Mouse (Mus musculus) embryonic facial prominence, embryonic 13.5 days (tissue): ENCODE data around the gene AI597479. TPM values are rescaled to one million over a fixed set of nuclear protein-coding genes. Genes with fewer than 3 reads are reported as not detected.
A peak's percentile ranks its signal among the peaks of the same experiment; 100 is the strongest.

Experiments used
- ATAC-seq: fragments of 200-750 bp; cut with Nextera tagmentation; 2 replicates; pipeline ENCODE4 v1.8.0; 2017; ENCODE audit warnings: low read depth; ENCODE audit not compliant: insufficient number of reproducible peaks, insufficient read depth, low FRiP score, low TSS enrichment
- H3K27ac ChIP-seq: fragments of 300-500 bp; sonication (generic); 2 replicates; pipeline ENCODE4 v1.5.1; 2015; ENCODE audit warnings: moderate library complexity, mild to moderate bottlenecking, inconsistent platforms
- H3K27me3 ChIP-seq: fragments of 300-500 bp; sonication (generic); 2 replicates; pipeline ENCODE4 v1.6.1; 2015; ENCODE audit warnings: mild to moderate bottlenecking, inconsistent platforms
- H3K36me3 ChIP-seq: fragments of 300-500 bp; sonication (generic); 2 replicates; pipeline ENCODE4 v1.6.1; 2015; ENCODE audit warnings: mild to moderate bottlenecking, inconsistent platforms
- H3K4me1 ChIP-seq: fragments of 300-500 bp; sonication (generic); 2 replicates; pipeline ENCODE4 v1.6.1; 2015; ENCODE audit warnings: inconsistent platforms
- H3K4me2 ChIP-seq: fragments of 300-500 bp; sonication (generic); 2 replicates; pipeline ENCODE4 v1.6.1; 2015; ENCODE audit warnings: moderate library complexity, mild to moderate bottlenecking, inconsistent platforms
- H3K4me3 ChIP-seq: fragments of 300-500 bp; sonication (generic); 2 replicates; pipeline ENCODE4 v1.5.1; 2015; ENCODE audit warnings: mild to moderate bottlenecking, inconsistent platforms
- H3K9ac ChIP-seq: fragments of 300-500 bp; sonication (generic); 2 replicates; pipeline ENCODE4 v1.6.1; 2015; ENCODE audit warnings: mild to moderate bottlenecking, inconsistent platforms
- H3K9me3 ChIP-seq: fragments of 300-500 bp; sonication (generic); 2 replicates; pipeline ENCODE4 v1.6.1; 2016; ENCODE audit warnings: inconsistent platforms
- WGBS: fragments of 180-500 bp; shearing (Covaris S2); methylation state at CpG from one replicate; pipeline ENCODE4 v1.1.7; 2015; ENCODE audit warnings: mixed read lengths; 5-methylcytosine and 5-hydroxymethylcytosine counted together
- polyA plus RNA-seq: library from polyadenylated mRNA; unstranded; fragments of >200 nt; fragmentation: Nextera tagmentation; extraction: Ambion mirVana; gene quantifications from 2 replicates; pipeline ENCODE4 v1.2.1, GENCODE M21; 2015

Gene AI597479
- polyA plus RNA-seq, 1 experiment from 2014 or later, result 34.2 TPM

DNA sequence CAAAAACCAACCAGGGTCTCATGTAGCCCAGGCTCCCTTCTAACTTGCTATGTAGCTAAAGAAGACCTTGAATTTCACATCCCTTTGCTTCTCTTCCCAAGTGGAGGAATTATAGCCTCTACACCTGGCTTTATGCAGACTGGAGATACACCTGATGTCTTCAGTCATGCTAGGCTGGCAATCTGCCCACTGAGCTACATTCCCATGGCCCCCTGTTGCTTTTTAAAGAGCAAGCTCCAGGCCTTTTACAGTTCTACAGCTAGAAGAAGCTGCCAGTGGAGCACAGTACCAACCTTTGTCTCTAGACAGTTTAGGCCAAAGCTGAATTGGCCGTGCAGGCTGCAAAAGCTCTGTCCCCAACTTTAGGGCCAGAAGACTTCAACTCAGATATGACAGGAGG, 8.1 kb upstream of the AI597479 start:
- Histone ChIP-seq H3K27ac (no peak overlapping the region), H3K9me3 (no peaks in the 10 kb centered on the region), H3K4me3 (no peak overlapping the region), H3K4me2 (no peak overlapping the region), H3K27me3 (no peaks in the 10 kb centered on the region), H3K36me3 (peaks cover 6% of the 10 kb centered on the region; the same call in 1 of the 2 replicates), H3K4me1 (peaks cover 20% of the 10 kb centered on the region), H3K9ac (no peak overlapping the region)
- no peak for ATAC-seq
- 72% methylated on average over 1 of the region's 1 CpGs for WGBS

DNA sequence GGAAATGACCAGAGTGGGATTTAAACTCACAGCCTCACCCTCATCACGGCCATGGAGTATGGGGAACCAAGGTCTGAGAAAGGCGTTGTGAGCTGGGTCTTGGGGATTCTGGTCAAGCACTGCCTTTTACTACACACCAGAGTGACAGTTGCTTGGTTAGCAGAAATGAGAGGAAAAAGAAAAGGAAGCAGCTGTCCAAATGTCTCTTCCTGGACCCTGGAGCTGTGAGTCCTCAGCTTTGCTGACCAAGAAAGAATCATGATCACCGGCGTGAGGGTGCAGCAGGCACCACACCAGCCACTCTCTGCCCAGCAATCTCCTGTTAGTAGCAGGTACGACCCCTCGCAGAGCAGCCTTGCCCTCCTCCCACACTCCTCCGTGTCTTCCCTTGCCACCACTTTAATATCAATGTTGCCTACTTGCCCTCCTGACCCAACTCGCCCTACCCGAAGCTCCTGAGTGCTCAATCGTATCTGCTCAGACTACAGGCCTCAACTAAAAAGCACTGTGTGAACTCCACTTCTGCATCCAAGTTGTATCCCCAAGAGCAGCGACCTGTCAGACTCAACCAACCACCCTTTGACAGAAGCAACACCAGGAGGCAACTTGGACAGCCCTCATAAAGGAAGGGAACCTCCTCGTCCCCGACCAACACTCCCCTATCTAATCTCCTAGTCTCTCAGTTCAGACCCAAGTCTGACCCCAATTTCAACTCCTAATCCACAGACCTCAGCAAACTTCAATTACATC, 7.0 kb upstream of the AI597479 start:
- peak overlapping the region; percentile 75 for H3K4me3 ChIP-seq
- H3K27ac ChIP-seq, result no peak overlapping the region
- H3K9ac ChIP-seq, result peak overlapping the region; percentile 87
- H3K9me3 ChIP-seq, result no peaks in the 10 kb centered on the region
- H3K4me1 ChIP-seq, result peaks cover 20% of the 10 kb centered on the region
- WGBS, result 47% methylated on average over 13 of the region's 13 CpGs
- no peaks in the 10 kb centered on the region for H3K27me3 ChIP-seq
- peak overlapping the region; percentile 85 for H3K4me2 ChIP-seq
- peaks cover 7% of the 10 kb centered on the region; the same call in 1 of the 2 replicates for H3K36me3 ChIP-seq
- ATAC-seq, result no peak

DNA sequence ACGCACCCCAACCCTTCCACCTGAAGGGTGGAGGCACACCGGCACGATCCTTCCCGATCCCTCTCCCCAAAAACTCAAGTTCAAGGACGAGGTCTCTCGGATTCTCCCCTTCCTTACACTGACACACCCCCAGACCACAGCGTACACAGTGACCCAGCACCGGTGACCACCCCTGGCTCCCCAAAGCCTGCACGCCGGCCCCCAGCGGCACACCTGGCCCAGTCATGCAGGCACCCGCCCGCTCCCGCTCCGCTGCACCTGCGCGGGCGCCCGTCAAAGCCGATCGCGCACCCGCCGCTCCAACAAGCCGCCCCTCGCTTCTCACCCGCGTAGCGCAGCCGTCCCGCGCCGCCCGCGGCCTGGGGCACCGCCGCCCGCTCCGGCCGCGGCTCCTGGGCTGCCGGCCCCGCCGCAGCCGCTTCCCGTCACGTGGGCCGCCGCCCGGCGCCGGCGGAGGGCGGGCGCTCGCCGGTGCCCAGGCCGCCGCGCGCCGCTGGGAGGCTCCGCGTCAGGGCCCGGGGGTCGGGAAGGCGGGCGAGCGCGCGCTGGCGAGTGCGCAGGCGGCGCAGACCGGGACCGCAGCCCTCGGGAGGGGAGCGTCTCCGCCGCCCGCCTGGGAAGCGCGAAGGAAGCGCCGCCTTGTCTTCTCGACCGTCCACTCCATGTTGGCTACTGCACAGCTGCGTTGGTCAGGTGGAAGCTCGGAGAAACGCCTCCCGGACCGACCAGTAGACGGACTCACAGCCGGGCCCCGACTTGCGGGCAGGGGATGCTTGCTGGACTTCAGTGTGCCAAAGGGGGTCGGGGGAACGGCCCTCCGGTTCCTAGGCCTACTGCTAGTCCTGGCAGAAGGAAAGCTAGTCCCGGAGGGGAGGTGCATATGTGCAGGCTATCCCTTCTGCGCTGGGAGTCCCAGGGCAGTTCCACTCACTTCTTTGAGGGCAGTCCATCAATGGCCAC, 6.2 kb upstream of the AI597479 start:
- Histone ChIP-seq H3K27ac (peak overlapping the region; percentile 49; the same call in 1 of the 2 replicates), H3K4me2 (peak overlapping the region; percentile 85), H3K4me3 (peak overlapping the region; percentile 75), H3K9ac (peak overlapping the region; percentile 87), H3K4me1 (peaks cover 25% of the 10 kb centered on the region), H3K36me3 (peaks cover 7% of the 10 kb centered on the region; the same call in 1 of the 2 replicates), H3K9me3 (no peaks in the 10 kb centered on the region), H3K27me3 (no peaks in the 10 kb centered on the region)
- peak; percentile 70 for ATAC-seq
- under 1% methylated on average over 99 of the region's 102 CpGs for WGBS

DNA sequence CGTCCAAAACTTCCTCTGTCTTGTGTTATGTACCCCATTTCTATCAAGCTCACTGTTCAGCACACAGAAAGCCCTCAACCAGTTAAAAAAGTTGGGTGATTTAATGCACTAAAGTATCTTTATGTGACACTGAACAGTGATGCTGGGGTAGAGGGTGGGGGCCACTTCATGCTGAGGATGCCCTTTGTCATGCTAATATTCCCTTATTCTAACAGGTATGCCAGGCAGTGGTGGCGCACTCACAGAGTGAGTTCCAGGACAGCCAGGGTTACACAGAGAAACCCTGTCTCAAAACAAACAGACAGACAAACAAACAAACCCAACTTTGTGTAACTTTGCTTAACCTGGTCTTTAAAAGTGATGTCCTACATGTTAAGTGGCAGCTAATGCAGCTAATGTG, 4.3 kb upstream of the AI597479 start:
- 88% methylated on average over 2 of the region's 2 CpGs for WGBS
- H3K4me2 ChIP-seq, result no peak overlapping the region
- no peaks in the 10 kb centered on the region for H3K27me3 ChIP-seq
- ATAC-seq, result no peak
- H3K27ac ChIP-seq, result no peak overlapping the region
- peaks cover 26% of the 10 kb centered on the region for H3K4me1 ChIP-seq
- no peak overlapping the region for H3K9ac ChIP-seq
- H3K36me3 ChIP-seq, result peaks cover 7% of the 10 kb centered on the region; the same call in 1 of the 2 replicates
- no peaks in the 10 kb centered on the region for H3K9me3 ChIP-seq
- no peak overlapping the region for H3K4me3 ChIP-seq

DNA sequence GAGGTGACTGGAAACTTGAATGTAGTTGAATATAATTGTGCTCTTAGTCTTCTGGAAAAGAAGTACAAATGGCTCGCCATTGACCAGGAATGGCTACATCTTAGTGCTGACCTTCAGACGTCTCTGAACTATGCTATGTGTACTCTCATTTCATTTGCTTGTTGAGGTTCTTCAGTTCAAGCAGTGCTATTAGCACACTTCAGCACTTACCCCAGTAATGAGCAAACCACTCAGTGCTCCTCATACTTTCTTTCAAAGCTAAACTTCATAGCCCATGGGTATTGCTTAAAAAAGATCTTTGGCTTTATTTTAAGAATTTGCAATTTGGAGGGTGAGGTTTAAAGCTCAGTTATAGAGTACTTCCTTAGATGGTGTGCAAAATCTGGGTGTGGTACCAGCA, 10.2 kb downstream of the AI597479 start:
- no peaks in the 10 kb centered on the region for H3K27me3 ChIP-seq
- no peak for ATAC-seq

DNA sequence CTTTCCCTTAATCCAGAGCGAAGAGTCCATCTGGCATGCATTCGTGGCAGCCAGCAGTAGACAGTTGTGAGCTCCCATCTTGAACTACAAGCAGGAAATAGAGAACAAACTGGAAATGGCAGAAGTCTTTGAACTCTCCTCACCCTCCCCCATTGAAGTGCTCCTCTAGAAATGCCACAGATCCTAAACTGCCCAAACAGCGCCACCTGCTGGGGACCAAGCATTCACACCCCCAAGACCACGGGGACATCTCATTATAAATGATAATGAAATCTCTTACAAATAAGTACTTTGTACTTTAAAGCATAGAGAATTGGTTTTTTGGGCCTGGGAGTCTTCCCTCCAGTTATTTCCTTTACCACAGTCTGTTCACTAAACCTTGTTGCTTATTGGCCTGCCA, 12.0 kb downstream of the AI597479 start:
- peaks cover 75% of the 10 kb centered on the region for H3K36me3 ChIP-seq
- no peaks in the 10 kb centered on the region for H3K4me1 ChIP-seq
- no peaks in the 10 kb centered on the region for H3K9me3 ChIP-seq
- H3K4me3 ChIP-seq, result no peak overlapping the region
- H3K27ac ChIP-seq, result no peak overlapping the region
- H3K9ac ChIP-seq, result no peak overlapping the region
- no peak overlapping the region for H3K4me2 ChIP-seq
- H3K27me3 ChIP-seq, result no peaks in the 10 kb centered on the region
- WGBS, result 57% methylated on average over 4 of the region's 4 CpGs
- ATAC-seq, result no peak

More for the DNA sequence above, 10.2 kb downstream of the AI597479 start:
- H3K4me1 ChIP-seq, result no peaks in the 10 kb centered on the region
- no peak overlapping the region for H3K9ac ChIP-seq
- WGBS, result 94% methylated on average over 2 of the region's 2 CpGs
- H3K4me3 ChIP-seq, result no peak overlapping the region
- H3K27ac ChIP-seq, result no peak overlapping the region
- H3K36me3 ChIP-seq, result peaks cover 70% of the 10 kb centered on the region
- H3K4me2 ChIP-seq, result no peak overlapping the region
- H3K9me3 ChIP-seq, result no peaks in the 10 kb centered on the region; the same call in 1 of the 2 replicates

DNA sequence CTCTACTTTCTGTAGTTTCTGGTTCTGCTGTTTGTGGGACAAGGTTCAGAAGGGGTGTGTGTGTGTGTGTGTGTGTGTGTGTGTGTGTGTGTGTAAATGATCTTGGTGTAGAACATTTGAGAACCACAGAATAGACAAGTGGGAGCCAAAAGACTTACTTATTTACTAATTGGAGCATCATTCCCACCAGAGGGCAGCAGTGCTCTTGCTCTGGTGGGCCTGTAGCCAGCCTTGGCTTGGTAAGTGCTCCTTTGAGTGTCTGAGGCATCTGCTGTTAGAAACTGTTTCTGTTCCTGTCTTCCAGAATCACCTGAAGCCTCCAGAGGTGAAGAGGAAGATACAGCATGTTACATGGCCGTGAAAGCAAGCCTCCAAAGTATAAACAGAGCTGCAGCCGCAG, 14.4 kb downstream of the AI597479 start:
- WGBS, result 89% methylated on average over 2 of the region's 2 CpGs
- H3K27ac ChIP-seq, result no peak overlapping the region
- H3K9ac ChIP-seq, result no peak overlapping the region
- no peak overlapping the region for H3K4me3 ChIP-seq
- H3K9me3 ChIP-seq, result no peaks in the 10 kb centered on the region
- ATAC-seq, result no peak
- peaks cover 80% of the 10 kb centered on the region for H3K36me3 ChIP-seq
- no peaks in the 10 kb centered on the region for H3K4me1 ChIP-seq
- no peak overlapping the region for H3K4me2 ChIP-seq
- no peaks in the 10 kb centered on the region for H3K27me3 ChIP-seq

DNA sequence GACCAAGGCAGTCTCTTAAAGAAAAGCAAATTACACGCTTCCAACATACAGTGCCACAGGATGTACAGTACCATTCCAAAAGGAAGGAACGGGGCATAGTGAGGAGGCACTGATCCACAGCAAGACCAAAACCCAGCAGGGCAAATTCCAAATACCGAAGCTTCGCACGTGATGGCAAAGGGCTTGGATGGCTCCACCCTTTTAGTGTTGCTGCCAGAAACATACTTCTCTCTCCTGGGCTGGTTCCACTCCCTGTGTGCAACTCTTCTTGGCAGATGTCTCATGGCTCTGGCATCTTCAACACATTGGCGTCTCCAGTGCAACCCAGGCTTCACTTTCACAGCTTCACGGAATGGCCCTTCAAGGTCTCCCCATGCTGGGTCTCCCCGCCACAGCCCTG, 18.9 kb downstream of the AI597479 start:
- peaks cover 68% of the 10 kb centered on the region for H3K36me3 ChIP-seq
- no peak overlapping the region for H3K4me3 ChIP-seq
- H3K27ac ChIP-seq, result no peak overlapping the region
- no peak for ATAC-seq
- H3K9ac ChIP-seq, result no peak overlapping the region
- 95% methylated on average over 8 of the region's 8 CpGs for WGBS
- no peaks in the 10 kb centered on the region for H3K9me3 ChIP-seq
- no peaks in the 10 kb centered on the region for H3K4me1 ChIP-seq
- no peaks in the 10 kb centered on the region for H3K27me3 ChIP-seq
- no peak overlapping the region for H3K4me2 ChIP-seq

DNA sequence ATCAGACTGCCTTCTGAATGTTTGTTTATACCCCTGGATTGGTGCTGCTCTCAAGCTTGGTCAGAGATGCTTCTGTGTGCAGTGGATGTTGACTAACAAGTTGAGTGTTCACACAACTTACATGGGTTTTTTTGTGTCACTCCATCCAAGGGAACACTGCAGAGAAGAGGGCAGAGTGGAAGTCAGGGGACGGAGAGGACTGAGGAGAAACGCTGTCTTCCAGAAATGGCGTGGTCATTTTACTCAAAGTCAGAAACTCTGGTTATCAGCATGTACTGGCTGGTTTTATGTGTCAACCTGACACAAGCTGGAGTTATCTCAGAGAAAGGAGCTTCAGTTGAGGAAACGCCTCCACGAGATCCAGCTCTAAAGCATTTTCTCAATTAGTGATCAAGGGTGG, 22.4 kb downstream of the AI597479 start:
- Histone ChIP-seq H3K9me3 (no peaks in the 10 kb centered on the region), H3K27ac (no peak overlapping the region), H3K9ac (no peak overlapping the region), H3K4me3 (no peak overlapping the region), H3K4me2 (no peak overlapping the region), H3K27me3 (no peaks in the 10 kb centered on the region), H3K4me1 (no peaks in the 10 kb centered on the region), H3K36me3 (peaks cover 54% of the 10 kb centered on the region)
- WGBS, result 92% methylated on average over 5 of the region's 5 CpGs
- no peak for ATAC-seq

DNA sequence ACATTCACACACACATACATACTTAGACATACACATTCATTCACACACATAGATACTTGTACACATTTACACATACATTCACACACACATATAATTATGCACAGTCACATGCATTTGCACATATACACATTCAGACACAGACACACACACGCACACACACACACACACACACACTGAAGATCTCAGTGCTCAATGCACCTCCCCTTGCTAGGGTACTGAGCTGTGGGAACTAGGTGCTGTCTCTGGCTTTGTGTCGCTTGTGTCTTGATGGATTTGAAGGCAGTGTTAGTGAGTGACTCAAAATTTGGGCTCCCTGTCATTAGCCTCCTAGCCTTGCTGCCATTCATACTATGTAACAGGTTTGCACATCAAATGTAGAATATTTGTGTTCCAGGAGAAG, 24.1 kb downstream of the AI597479 start:
- ATAC-seq, result no peak
- Histone ChIP-seq H3K9me3 (no peaks in the 10 kb centered on the region), H3K4me1 (no peaks in the 10 kb centered on the region), H3K4me3 (no peak overlapping the region), H3K27me3 (no peaks in the 10 kb centered on the region), H3K36me3 (peaks cover 44% of the 10 kb centered on the region), H3K9ac (no peak overlapping the region), H3K4me2 (no peak overlapping the region), H3K27ac (no peak overlapping the region)
- WGBS, result 89% methylated on average over 2 of the region's 2 CpGs

DNA sequence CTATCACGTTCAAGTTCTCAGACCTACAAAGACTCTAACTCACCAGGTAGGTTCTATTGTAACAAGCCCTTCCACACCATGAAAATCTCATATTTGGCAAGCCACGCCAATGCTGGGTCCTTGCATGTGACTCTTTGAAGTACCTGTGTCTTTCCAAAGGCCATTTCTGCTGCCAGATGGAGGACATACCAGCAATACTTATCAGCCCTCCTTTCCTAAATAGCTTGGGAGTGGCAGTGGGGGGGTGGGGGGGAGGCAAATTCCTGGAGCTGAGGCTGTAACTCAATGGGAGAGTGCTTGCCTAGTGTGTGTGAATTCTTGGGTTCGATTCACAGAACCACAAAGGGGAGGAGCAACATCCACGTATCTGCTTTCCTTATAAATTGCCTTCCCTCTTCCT, 26.2 kb downstream of the AI597479 start:
- no peaks in the 10 kb centered on the region for H3K9me3 ChIP-seq
- H3K27me3 ChIP-seq, result no peaks in the 10 kb centered on the region
- no peak overlapping the region for H3K9ac ChIP-seq

More for the DNA sequence above, 26.2 kb downstream of the AI597479 start:
- Histone ChIP-seq H3K4me3 (no peak overlapping the region), H3K4me2 (no peak overlapping the region), H3K36me3 (peaks cover 39% of the 10 kb centered on the region), H3K27ac (no peak overlapping the region), H3K4me1 (0 out of 2 replicates have a peak, but pooled peaks cover 5% of the 10 kb centered on the region)
- ATAC-seq, result no peak
- WGBS, result 71% methylated on average over 4 of the region's 4 CpGs
